Mouse (Mus musculus) heart, embryonic 10.5 days (tissue): ENCODE measurements around the gene Vill. TPM values are rescaled to one million over a fixed set of nuclear protein-coding genes. Genes with fewer than 3 reads are reported as not detected.
A peak's percentile ranks its signal among the peaks of the same experiment; 100 is the strongest.

ENCODE experiments used
- DNase-seq: peaks from one replicate; pipeline ENCODE4 v3.0.0-alpha.2; 2017; ENCODE audit warnings: low spot score
- H3K27ac ChIP-seq: fragments of 300-500 bp; sonication (generic); 2 replicates; pipeline ENCODE4 v1.5.1; 2016; ENCODE audit warnings: mild to moderate bottlenecking
- H3K27me3 ChIP-seq: fragments of 300-500 bp; sonication (generic); 2 replicates; pipeline ENCODE4 v1.6.1; 2016; ENCODE audit warnings: mild to moderate bottlenecking; ENCODE audit not compliant: poor library complexity, insufficient read depth, severe bottlenecking
- H3K36me3 ChIP-seq: fragments of 300-500 bp; sonication (generic); 2 replicates; pipeline ENCODE4 v1.6.1; 2016; ENCODE audit warnings: mild to moderate bottlenecking, moderate library complexity
- H3K4me1 ChIP-seq: fragments of 300-500 bp; sonication (generic); 2 replicates; pipeline ENCODE4 v1.6.1; 2016; ENCODE audit warnings: mild to moderate bottlenecking
- H3K4me3 ChIP-seq: fragments of 300-500 bp; sonication (generic); 2 replicates; pipeline ENCODE4 v1.5.1; 2016; ENCODE audit warnings: mild to moderate bottlenecking, moderate library complexity
- H3K9me3 ChIP-seq: fragments of 300-500 bp; sonication (generic); 2 replicates; pipeline ENCODE4 v1.6.1; 2016; ENCODE audit warnings: mild to moderate bottlenecking, moderate library complexity
- WGBS: fragments of 180-500 bp; shearing (Covaris S2); methylation state at CpG from one replicate; pipeline ENCODE4 v1.1.7; 2016; 5-methylcytosine and 5-hydroxymethylcytosine counted together
- polyA plus RNA-seq: library from polyadenylated mRNA; unstranded; fragments of >200 nt; fragmentation: Nextera tagmentation; extraction: Ambion mirVana; gene quantifications from 2 replicates; pipeline ENCODE4 v1.2.1, GENCODE M21; 2016

Vill gene
- polyA plus RNA-seq, result 19.1 and 23.1 TPM in 2 replicates

GRCm38 (mm10) chr9:119052154-119052944 lies at the start of gene Vill:
Gene Vill, plus strand, starts transcription at chr9:119052778.
- Histone ChIP-seq H3K27ac (peak within 1 kb of the TSS; percentile 86), H3K9me3 (no peaks in the 10 kb centered on the region), H3K27me3 (peaks cover 16% of the 10 kb centered on the region; the same call in 1 of the 2 replicates), H3K4me1 (peaks cover 58% of the 10 kb centered on the region), H3K36me3 (no peaks in the 10 kb centered on the region), H3K4me3 (peak within 1 kb of the TSS; percentile 61)
- DNase-seq, result no peak
- 10% methylated on average over 22 of the region's 22 CpGs for WGBS

DNA sequence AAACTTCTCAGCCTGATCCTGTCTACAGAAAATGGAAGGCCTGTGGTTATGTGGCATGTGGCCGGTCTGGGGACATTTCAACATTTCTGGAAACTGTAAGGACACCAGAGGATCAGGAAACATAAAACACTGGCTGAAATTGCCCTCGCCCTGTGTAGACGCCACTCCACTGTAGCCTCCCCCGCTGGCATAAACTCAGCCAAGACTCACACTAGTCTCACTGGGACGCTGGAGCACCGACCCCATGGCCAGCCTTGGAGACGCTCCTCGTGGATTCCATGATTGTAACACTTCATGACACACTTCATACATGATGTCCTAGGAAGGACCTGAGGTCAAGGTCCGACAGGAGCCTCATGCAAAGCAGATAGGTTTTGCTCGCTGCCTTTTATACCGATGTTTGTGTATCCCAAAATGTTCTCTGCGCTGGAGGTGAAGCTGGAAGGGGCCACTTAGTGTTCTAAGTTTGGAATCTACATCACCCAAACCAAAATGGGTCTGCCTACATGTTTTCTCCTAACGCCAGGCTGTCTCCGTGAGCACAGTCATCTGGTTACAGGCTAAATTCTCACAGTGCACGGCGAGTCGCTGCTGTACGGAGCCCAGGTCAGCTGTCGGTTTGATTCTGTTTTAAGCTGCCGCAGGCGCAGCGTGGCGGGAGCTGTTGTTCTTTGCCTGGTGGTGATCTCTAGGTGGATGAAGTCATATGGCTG lies 48.4 kb upstream of the Vill start:
- H3K4me3 ChIP-seq, result no peak overlapping the region
- 67% methylated on average over 23 of the region's 23 CpGs for WGBS
- peaks cover 63% of the 10 kb centered on the region for H3K4me1 ChIP-seq

DNA sequence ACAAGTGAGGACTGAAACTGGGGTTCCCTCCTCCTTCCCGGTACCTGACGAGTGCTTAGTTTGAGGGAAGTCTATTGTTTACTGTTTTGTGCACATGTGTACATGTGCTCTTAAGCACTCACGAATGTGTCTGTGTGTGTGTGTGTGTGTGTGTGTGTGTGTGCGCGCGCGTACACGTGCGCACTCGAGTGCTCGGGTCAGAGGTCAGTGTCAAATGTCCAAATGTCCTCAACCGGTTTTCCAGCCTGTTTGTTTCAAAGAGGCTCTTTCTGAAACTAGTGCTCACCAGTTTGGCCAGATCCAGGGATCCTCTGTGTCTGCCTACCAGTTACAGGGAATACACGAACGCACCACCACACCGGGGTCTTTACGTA lies 47.9 kb upstream of the Vill start:
- H3K4me1 ChIP-seq, result peaks cover 66% of the 10 kb centered on the region
- H3K27ac ChIP-seq, result peak overlapping the region; percentile 72
- DNase-seq, result no peak
- 0 out of 2 replicates have a peak, but pooled peaks cover 5% of the 10 kb centered on the region for H3K36me3 ChIP-seq
- 82% methylated on average over 16 of the region's 16 CpGs for WGBS
- H3K4me3 ChIP-seq, result no peak overlapping the region
- H3K9me3 ChIP-seq, result no peaks in the 10 kb centered on the region
- no peaks in the 10 kb centered on the region for H3K27me3 ChIP-seq

More for the DNA sequence above, 48.4 kb upstream of the Vill start:
- Histone ChIP-seq H3K27me3 (no peaks in the 10 kb centered on the region), H3K27ac (peak overlapping the region; percentile 81), H3K9me3 (no peaks in the 10 kb centered on the region), H3K36me3 (0 out of 2 replicates have a peak, but pooled peaks cover 5% of the 10 kb centered on the region)
- DNase-seq, result no peak

- H3K27me3 ChIP-seq, result no peaks in the 10 kb centered on the region
- no peak for DNase-seq
- H3K27ac ChIP-seq, result no peak overlapping the region
- no peak overlapping the region for H3K4me3 ChIP-seq
- 0 out of 2 replicates have a peak, but pooled peaks cover 5% of the 10 kb centered on the region for H3K36me3 ChIP-seq
- WGBS, result 84% methylated on average over 15 of the region's 15 CpGs
- peaks cover 65% of the 10 kb centered on the region for H3K4me1 ChIP-seq
- H3K9me3 ChIP-seq, result no peaks in the 10 kb centered on the region
Observed at GRCm38 (mm10) chr9:119005303-119006029, 47.1 kb upstream of the Vill start.

- DNase-seq, result no peak
- no peak overlapping the region for H3K4me3 ChIP-seq
- whole genome bisulfite sequencing, result 88% methylated on average over 10 of the region's 10 CpGs
- peaks cover 9% of the 10 kb centered on the region; the same call in 1 of the 2 replicates for H3K36me3 ChIP-seq
- peaks cover 47% of the 10 kb centered on the region for H3K4me1 ChIP-seq
- H3K27ac ChIP-seq, result no peak overlapping the region
- no peaks in the 10 kb centered on the region for H3K27me3 ChIP-seq
- no peaks in the 10 kb centered on the region for H3K9me3 ChIP-seq
Observed at GRCm38 (mm10) chr9:119007266-119007665, 45.3 kb upstream of the Vill start.

DNA sequence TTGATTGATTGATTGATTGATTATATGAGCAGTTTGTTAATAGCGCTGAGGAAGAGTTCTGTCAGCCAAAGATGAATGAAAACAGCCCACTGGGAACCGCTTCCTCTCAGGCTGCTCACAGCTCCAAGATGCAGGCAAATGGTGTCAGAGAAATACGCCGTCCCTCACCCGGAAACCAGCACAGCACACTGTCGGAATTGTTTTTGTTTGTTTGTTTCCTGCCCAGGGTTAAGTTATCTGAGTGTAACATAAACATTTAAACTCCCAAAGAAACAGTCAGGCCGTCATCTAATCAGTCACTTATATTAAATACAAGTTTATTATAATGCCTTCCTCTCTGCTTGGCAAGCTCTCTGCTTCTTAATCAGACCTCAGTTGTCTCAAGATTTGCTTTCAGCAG lies 43.7 kb upstream of the Vill start:
- no peak overlapping the region for H3K27ac ChIP-seq
- no peak for DNase-seq
- no peaks in the 10 kb centered on the region for H3K9me3 ChIP-seq
- H3K36me3 ChIP-seq, result peaks cover 19% of the 10 kb centered on the region
- H3K4me1 ChIP-seq, result peaks cover 31% of the 10 kb centered on the region
- WGBS, result 54% methylated on average over 7 of the region's 7 CpGs
- no peak overlapping the region for H3K4me3 ChIP-seq
- no peaks in the 10 kb centered on the region for H3K27me3 ChIP-seq

- Histone ChIP-seq H3K36me3 (peaks cover 32% of the 10 kb centered on the region), H3K27me3 (no peaks in the 10 kb centered on the region), H3K4me3 (no peak overlapping the region), H3K9me3 (no peaks in the 10 kb centered on the region), H3K4me1 (peaks cover 17% of the 10 kb centered on the region), H3K27ac (0 out of 2 replicates have a peak overlapping the region, but pooled peaks have one; percentile 11)
- DNase-seq, result no peak
- WGBS, result 81% methylated on average over 13 of the region's 13 CpGs
Observed at GRCm38 (mm10) chr9:119010156-119010710, 42.3 kb upstream of the Vill start.

DNA sequence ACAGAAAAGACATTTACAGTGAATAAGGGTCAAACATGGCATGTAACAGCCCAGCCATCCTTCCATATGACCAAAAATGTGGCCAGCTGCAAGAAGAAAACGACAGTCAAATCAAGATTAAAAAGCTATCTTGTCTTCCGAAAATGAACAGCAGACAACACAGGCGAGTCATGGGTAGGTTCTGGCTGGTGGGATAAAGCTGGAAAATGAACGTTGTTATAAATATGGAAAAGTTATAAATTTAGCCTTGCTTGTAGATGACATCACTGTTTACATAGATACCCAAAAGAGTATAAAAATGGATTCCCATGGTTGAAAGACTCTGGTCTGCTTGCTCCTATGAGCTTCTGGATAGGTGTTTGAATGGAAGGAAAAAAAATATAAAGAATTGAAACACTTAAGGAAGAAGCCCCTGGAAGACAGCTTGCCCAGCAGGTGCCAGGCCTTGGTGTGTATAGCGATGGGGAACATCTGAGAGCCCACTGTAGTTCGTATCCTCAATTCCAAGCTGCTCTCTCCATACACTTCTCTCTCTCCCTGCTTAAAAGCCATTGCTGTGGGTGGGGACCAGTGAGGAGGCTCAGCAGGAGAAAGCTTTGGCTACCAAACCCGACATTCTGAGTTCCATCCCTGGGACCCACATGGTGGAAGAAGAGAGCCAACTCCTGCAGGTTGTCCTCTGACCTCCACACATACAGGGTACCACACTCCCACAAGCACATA lies 35.6 kb upstream of the Vill start:
- Histone ChIP-seq H3K4me1 (0 out of 2 replicates have a peak, but pooled peaks cover 2% of the 10 kb centered on the region), H3K4me3 (no peak overlapping the region), H3K27me3 (no peaks in the 10 kb centered on the region), H3K27ac (no peak overlapping the region), H3K36me3 (peaks cover 45% of the 10 kb centered on the region), H3K9me3 (no peaks in the 10 kb centered on the region)
- WGBS, result 81% methylated on average over 7 of the region's 7 CpGs
- DNase-seq, result no peak

DNA sequence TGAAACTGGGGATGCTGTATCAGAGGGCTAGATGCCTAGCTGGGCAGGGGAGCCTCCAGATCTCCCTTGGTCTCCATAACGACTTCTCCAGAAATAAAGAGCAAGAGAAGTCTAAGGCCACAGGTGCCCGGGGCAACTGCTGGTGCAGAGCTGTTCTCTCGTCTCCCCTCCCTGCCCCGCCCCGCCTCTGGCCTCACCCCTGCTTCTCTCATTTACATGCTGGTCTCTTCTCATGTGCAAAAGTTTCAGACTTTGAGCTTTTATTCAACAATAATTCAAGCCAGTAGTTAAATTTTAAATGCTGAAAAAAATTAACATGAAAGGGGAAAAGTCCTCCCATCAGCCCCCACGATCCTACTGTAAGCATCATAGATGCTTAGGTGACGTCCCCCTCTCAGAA lies 30.8 kb upstream of the Vill start:
- Histone ChIP-seq H3K36me3 (peaks cover 19% of the 10 kb centered on the region), H3K27me3 (no peaks in the 10 kb centered on the region), H3K4me3 (no peak overlapping the region), H3K27ac (no peak overlapping the region), H3K9me3 (no peaks in the 10 kb centered on the region), H3K4me1 (0 out of 2 replicates have a peak, but pooled peaks cover 2% of the 10 kb centered on the region)
- DNase-seq, result no peak
- 73% methylated on average over 6 of the region's 7 CpGs for WGBS

DNA sequence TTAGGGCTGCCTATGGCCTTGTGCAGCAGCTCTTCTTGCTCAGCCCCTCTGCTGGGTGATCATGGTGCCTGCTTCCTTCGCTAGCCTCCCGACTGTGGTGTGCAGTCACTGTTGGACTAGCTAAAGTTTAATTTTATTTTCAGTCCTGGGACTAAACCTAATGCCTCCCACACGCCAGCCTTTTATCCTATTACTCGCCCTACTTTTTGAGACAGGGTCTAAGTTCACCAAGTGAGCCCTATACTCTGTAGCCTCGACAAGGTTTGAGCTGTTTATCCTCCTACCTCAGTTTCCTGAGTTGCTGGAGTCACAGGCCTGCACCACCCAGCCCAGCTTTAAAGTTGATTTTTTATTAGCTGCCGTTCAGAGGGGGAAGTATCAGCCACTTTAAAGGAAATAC lies 27.3 kb upstream of the Vill start:
- H3K27me3 ChIP-seq, result no peaks in the 10 kb centered on the region
- H3K27ac ChIP-seq, result no peak overlapping the region
- no peaks in the 10 kb centered on the region for H3K9me3 ChIP-seq
- peaks cover 9% of the 10 kb centered on the region; the same call in 1 of the 2 replicates for H3K36me3 ChIP-seq
- DNase-seq, result no peak
- no peak overlapping the region for H3K4me3 ChIP-seq
- no peaks in the 10 kb centered on the region for H3K4me1 ChIP-seq
- 83% methylated on average over 6 of the region's 6 CpGs for WGBS

DNA sequence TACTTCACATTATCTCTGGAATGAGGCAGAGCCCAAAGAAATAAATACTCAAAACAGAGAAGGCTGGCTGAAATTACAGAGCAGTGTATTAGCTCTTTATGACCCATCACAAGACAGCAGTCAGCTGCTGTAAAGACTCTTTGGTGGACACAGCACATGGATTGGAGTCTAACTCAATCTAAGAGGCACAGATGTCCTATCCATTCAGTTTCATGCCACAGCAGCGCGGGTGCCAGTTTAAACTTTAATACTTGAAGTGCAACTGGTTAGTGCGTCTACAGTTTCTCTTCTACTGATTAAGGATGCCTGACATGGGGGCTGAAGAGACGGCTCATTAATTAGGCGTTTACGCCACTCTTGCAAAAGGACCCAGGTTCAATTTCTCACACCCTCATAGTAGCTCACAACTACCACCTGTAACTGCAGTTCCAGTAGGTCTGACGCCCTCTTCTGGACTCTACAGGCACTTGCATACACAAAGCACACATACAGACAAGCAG lies 26.7 kb upstream of the Vill start:
- Histone ChIP-seq H3K36me3 (peaks cover 10% of the 10 kb centered on the region; the same call in 1 of the 2 replicates), H3K27ac (no peak overlapping the region), H3K4me1 (no peaks in the 10 kb centered on the region), H3K4me3 (no peak overlapping the region), H3K27me3 (no peaks in the 10 kb centered on the region), H3K9me3 (no peaks in the 10 kb centered on the region)
- DNase-seq, result no peak
- WGBS, result 86% methylated on average over 7 of the region's 7 CpGs

GRCm38 (mm10) chr9:119027337-119027736 lies 25.2 kb upstream of the Vill start:
- Histone ChIP-seq H3K27me3 (no peaks in the 10 kb centered on the region), H3K36me3 (peaks cover 21% of the 10 kb centered on the region; the same call in 1 of the 2 replicates), H3K27ac (no peak overlapping the region), H3K9me3 (no peaks in the 10 kb centered on the region), H3K4me3 (no peak overlapping the region), H3K4me1 (peaks cover 8% of the 10 kb centered on the region)
- DNase-seq, result no peak
- 88% methylated on average over 7 of the region's 7 CpGs for WGBS
